13 mouse cellular contexts compared by ENCODE assay signal in genomic region chr7:15954436-15954835, GRCm38 (mm10). TPM values are rescaled to one million over a fixed set of nuclear protein-coding genes. Genes with fewer than 3 reads are reported as not detected.
DNase-seq lines count a peak whose midpoint lies in the region; ATAC-seq and TF ChIP-seq lines count a peak whose summit lies in the region.
"Had no signal": no experiment of that assay in that cellular context is flagged by ENCODE, and none has a peak within 500 bp of the region (broad histone marks: within the 10 kb centered on the region; RNA-seq: fewer than 3 reads in every experiment).

No protein-coding gene starts in this region.

- 90% methylated on average over 7 of the region's 7 CpGs for WGBS in forebrain, embryonic 15.5 days
- 90% methylated on average over 7 of the region's 7 CpGs for WGBS in forebrain, embryonic 13.5 days
- 91% methylated on average over 7 of the region's 7 CpGs for WGBS in intestine, embryonic 16.5 days
- WGBS in intestine, embryonic 15.5 days, result 91% methylated on average over 7 of the region's 7 CpGs
- 87% methylated on average over 7 of the region's 7 CpGs for WGBS in stomach, embryonic 14.5 days
- 91% methylated on average over 7 of the region's 7 CpGs for WGBS in stomach, postnatal 0 days

- no peak overlapping the region for H3K27ac ChIP-seq in forebrain, embryonic 15.5 days (replicated peaks)
- no peak overlapping the region for H3K27ac ChIP-seq in forebrain, embryonic 13.5 days
- no peak overlapping the region for H3K27ac ChIP-seq in intestine, embryonic 16.5 days (ENCODE audit: low read length)
- H3K27ac ChIP-seq in intestine, embryonic 15.5 days, result no peak overlapping the region
- H3K27ac ChIP-seq in stomach, embryonic 14.5 days (ENCODE audit: low read length), result no peak overlapping the region
- no peak overlapping the region for H3K27ac ChIP-seq in stomach, postnatal 0 days (replicated peaks)
- H3K27ac ChIP-seq: embryonic facial prominence, embryonic 12.5 days; limb, embryonic 13.5 days had no signal

- TF ChIP-seq EP300 in stomach, postnatal 0 days (optimal IDR thresholded peaks at IDR 0.05), result no peak

- no peak for DNase-seq in stomach, postnatal 0 days (ENCODE audit: low spot score)
- DNase-seq in cerebellum, adult 11 months, result no peak
- DNase-seq: adrenal gland, adult 8-10 months; layer of hippocampus, adult 9-11 months; thymus, postnatal 4 days had no signal

- no peak overlapping the region for H3K9ac ChIP-seq in forebrain, embryonic 15.5 days (replicated peaks)
- no peak overlapping the region for H3K9ac ChIP-seq in forebrain, embryonic 13.5 days
- H3K9ac ChIP-seq in intestine, embryonic 16.5 days (ENCODE audit: low read depth, low read length), result no peak overlapping the region
- no peak overlapping the region for H3K9ac ChIP-seq in intestine, embryonic 15.5 days
- no peak overlapping the region for H3K9ac ChIP-seq in stomach, embryonic 14.5 days (replicated peaks; ENCODE audit: low read depth, low read length)
- H3K9ac ChIP-seq in stomach, postnatal 0 days (ENCODE audit: low read length), result no peak overlapping the region
- H3K9ac ChIP-seq: embryonic facial prominence, embryonic 12.5 days had no signal

- no peaks in the 10 kb centered on the region for H3K27me3 ChIP-seq in forebrain, embryonic 15.5 days
- no peaks in the 10 kb centered on the region for H3K27me3 ChIP-seq in forebrain, embryonic 13.5 days
- no peaks in the 10 kb centered on the region for H3K27me3 ChIP-seq in intestine, embryonic 16.5 days (replicated peaks; ENCODE audit: control insufficient read depth, insufficient read depth, low read length)
- H3K27me3 ChIP-seq in intestine, embryonic 15.5 days (replicated peaks), result no peaks in the 10 kb centered on the region
- H3K27me3 ChIP-seq in stomach, embryonic 14.5 days (ENCODE audit: control insufficient read depth, insufficient read depth, low read length), result no peaks in the 10 kb centered on the region
- H3K27me3 ChIP-seq in stomach, postnatal 0 days (ENCODE audit: control insufficient read depth, insufficient read depth, low read length), result no peaks in the 10 kb centered on the region

- no peaks in the 10 kb centered on the region for H3K4me1 ChIP-seq in forebrain, embryonic 15.5 days
- peaks cover 6% of the 10 kb centered on the region; the same call in 1 of the 2 replicates for H3K4me1 ChIP-seq in forebrain, embryonic 13.5 days
- peaks cover 14% of the 10 kb centered on the region; the same call in 1 of the 2 replicates for H3K4me1 ChIP-seq in intestine, embryonic 16.5 days (ENCODE audit: control insufficient read depth, insufficient read depth, low read length)
- H3K4me1 ChIP-seq in intestine, embryonic 15.5 days (replicated peaks), result peaks cover 7% of the 10 kb centered on the region; the same call in 1 of the 2 replicates
- H3K4me1 ChIP-seq in stomach, embryonic 14.5 days (ENCODE audit: control insufficient read depth, insufficient read depth, low read length), result no peaks in the 10 kb centered on the region
- H3K4me1 ChIP-seq in stomach, postnatal 0 days (replicated peaks; ENCODE audit: control insufficient read depth, insufficient read depth), result 0 out of 2 replicates have a peak, but pooled peaks cover 2% of the 10 kb centered on the region
- H3K4me1 ChIP-seq: embryonic facial prominence, embryonic 12.5 days had no signal

- H3K4me2 ChIP-seq in forebrain, embryonic 15.5 days (replicated peaks), result no peak overlapping the region
- H3K4me2 ChIP-seq in forebrain, embryonic 13.5 days, result no peak overlapping the region
- H3K4me2 ChIP-seq in intestine, embryonic 16.5 days (ENCODE audit: low read depth, low read length), result no peak overlapping the region
- H3K4me2 ChIP-seq in intestine, embryonic 15.5 days (replicated peaks), result no peak overlapping the region
- H3K4me2 ChIP-seq in stomach, embryonic 14.5 days (replicated peaks; ENCODE audit: low read depth, low read length), result no peak overlapping the region
- no peak overlapping the region for H3K4me2 ChIP-seq in stomach, postnatal 0 days (replicated peaks; ENCODE audit: low read depth)

- ATAC-seq in forebrain, embryonic 15.5 days (replicated peaks), result 0 out of 2 replicates have a peak, but pooled peaks have one; percentile 14
- ATAC-seq in forebrain, embryonic 13.5 days, result no peak
- peak; percentile 27 for ATAC-seq in intestine, embryonic 16.5 days
- ATAC-seq in intestine, embryonic 15.5 days, result no peak; the same call in 1 of the 2 replicates
- ATAC-seq in stomach, embryonic 14.5 days (ENCODE audit: insufficient number of reproducible peaks, insufficient read depth, low FRiP score, low read depth), result peak; percentile 40; the same call in 1 of the 2 replicates
- ATAC-seq in stomach, postnatal 0 days (ENCODE audit: low FRiP score, low TSS enrichment), result no peak
- no peak for ATAC-seq in cerebellum, adult (ENCODE audit: insufficient number of reproducible peaks, low FRiP score, low TSS enrichment)

- no peak for TF ChIP-seq CTCF in stomach, postnatal 0 days (IDR thresholded peaks at IDR 0.05; ENCODE audit: low read depth)

- H3K9me3 ChIP-seq in forebrain, embryonic 15.5 days, result no peaks in the 10 kb centered on the region
- no peaks in the 10 kb centered on the region; the same call in 1 of the 2 replicates for H3K9me3 ChIP-seq in forebrain, embryonic 13.5 days (replicated peaks)
- no peaks in the 10 kb centered on the region for H3K9me3 ChIP-seq in intestine, embryonic 16.5 days (ENCODE audit: control insufficient read depth, low read length)
- no peaks in the 10 kb centered on the region for H3K9me3 ChIP-seq in intestine, embryonic 15.5 days
- H3K9me3 ChIP-seq in stomach, embryonic 14.5 days (ENCODE audit: control insufficient read depth, low read depth, low read length), result peaks cover 6% of the 10 kb centered on the region; the same call in 1 of the 2 replicates
- no peaks in the 10 kb centered on the region for H3K9me3 ChIP-seq in stomach, postnatal 0 days (ENCODE audit: control insufficient read depth, low read length)
- H3K9me3 ChIP-seq: embryonic facial prominence, embryonic 12.5 days had no signal

- no peak overlapping the region for H3K4me3 ChIP-seq in forebrain, embryonic 15.5 days
- no peak overlapping the region for H3K4me3 ChIP-seq in forebrain, embryonic 13.5 days
- H3K4me3 ChIP-seq in intestine, embryonic 16.5 days (ENCODE audit: low read length), result no peak overlapping the region
- H3K4me3 ChIP-seq in intestine, embryonic 15.5 days (replicated peaks), result no peak overlapping the region
- H3K4me3 ChIP-seq in stomach, embryonic 14.5 days (ENCODE audit: low read depth, low read length), result no peak overlapping the region
- H3K4me3 ChIP-seq in stomach, postnatal 0 days (ENCODE audit: low read depth, low read length), result no peak overlapping the region

- no peaks in the 10 kb centered on the region for H3K36me3 ChIP-seq in forebrain, embryonic 15.5 days
- H3K36me3 ChIP-seq in forebrain, embryonic 13.5 days (ENCODE audit: poor library complexity, severe bottlenecking), result no peaks in the 10 kb centered on the region
- H3K36me3 ChIP-seq in intestine, embryonic 16.5 days (ENCODE audit: control insufficient read depth, insufficient read depth, low read length), result peaks cover 17% of the 10 kb centered on the region
- peaks cover 28% of the 10 kb centered on the region for H3K36me3 ChIP-seq in intestine, embryonic 15.5 days
- peaks cover 12% of the 10 kb centered on the region; the same call in 1 of the 2 replicates for H3K36me3 ChIP-seq in stomach, embryonic 14.5 days (ENCODE audit: control insufficient read depth, insufficient read depth, low read length)
- peaks cover 16% of the 10 kb centered on the region for H3K36me3 ChIP-seq in stomach, postnatal 0 days (ENCODE audit: control insufficient read depth, insufficient read depth, low read length)

RNA-seq across cellular contexts. Expression of gene Nop53, which starts 8.6 kb away (rescaled TPM):
- 144 and 150 TPM in 2 replicates for polyA plus RNA-seq in forebrain, embryonic 15.5 days (2015; fragmentation: Nextera tagmentation; extraction: Ambion mirVana)
- polyA plus RNA-seq in forebrain, embryonic 13.5 days (2015; fragmentation: Nextera tagmentation; extraction: Ambion mirVana), result 150 and 152 TPM in 2 replicates
- 153 and 156 TPM in 2 replicates for polyA plus RNA-seq in intestine, embryonic 16.5 days (2015; fragmentation: Nextera tagmentation; extraction: Ambion mirVana)
- polyA plus RNA-seq in intestine, embryonic 15.5 days (2015; fragmentation: Nextera tagmentation; extraction: Ambion mirVana), result 161 and 174 TPM in 2 replicates
- 187 and 201 TPM in 2 replicates for polyA plus RNA-seq in stomach, embryonic 14.5 days (2014; fragmentation: Nextera tagmentation; extraction: Ambion mirVana)
- polyA plus RNA-seq in stomach, postnatal 0 days (2015; fragmentation: Nextera tagmentation; extraction: Ambion mirVana), result 139 and 147 TPM in 2 replicates

RNA-seq across cellular contexts. Expression of gene Ehd2, which starts 12.9 kb away (rescaled TPM):
- 3.7 and 5.0 TPM in 2 replicates for polyA plus RNA-seq in forebrain, embryonic 15.5 days (2015; fragmentation: Nextera tagmentation; extraction: Ambion mirVana)
- polyA plus RNA-seq in forebrain, embryonic 13.5 days (2015; fragmentation: Nextera tagmentation; extraction: Ambion mirVana), result 3.6 and 4.4 TPM in 2 replicates
- polyA plus RNA-seq in intestine, embryonic 16.5 days (2015; fragmentation: Nextera tagmentation; extraction: Ambion mirVana), result 48.1 and 50.9 TPM in 2 replicates
- 42.3 and 50.9 TPM in 2 replicates for polyA plus RNA-seq in intestine, embryonic 15.5 days (2015; fragmentation: Nextera tagmentation; extraction: Ambion mirVana)
- 36.1 and 49.9 TPM in 2 replicates for polyA plus RNA-seq in stomach, embryonic 14.5 days (2014; fragmentation: Nextera tagmentation; extraction: Ambion mirVana)
- 30.7 and 37.7 TPM in 2 replicates for polyA plus RNA-seq in stomach, postnatal 0 days (2015; fragmentation: Nextera tagmentation; extraction: Ambion mirVana)

RNA-seq across cellular contexts. Expression of gene Selenow, which starts 32.2 kb away (rescaled TPM):
- 1,503 and 1,574 TPM in 2 replicates for polyA plus RNA-seq in forebrain, embryonic 15.5 days (2015; fragmentation: Nextera tagmentation; extraction: Ambion mirVana)
- 1,237 and 1,357 TPM in 2 replicates for polyA plus RNA-seq in forebrain, embryonic 13.5 days (2015; fragmentation: Nextera tagmentation; extraction: Ambion mirVana)
- polyA plus RNA-seq in intestine, embryonic 16.5 days (2015; fragmentation: Nextera tagmentation; extraction: Ambion mirVana), result 646 and 660 TPM in 2 replicates
- 645 and 657 TPM in 2 replicates for polyA plus RNA-seq in intestine, embryonic 15.5 days (2015; fragmentation: Nextera tagmentation; extraction: Ambion mirVana)
- polyA plus RNA-seq in stomach, embryonic 14.5 days (2014; fragmentation: Nextera tagmentation; extraction: Ambion mirVana), result 958 and 987 TPM in 2 replicates
- 560 and 572 TPM in 2 replicates for polyA plus RNA-seq in stomach, postnatal 0 days (2015; fragmentation: Nextera tagmentation; extraction: Ambion mirVana)

Comparison
In these comparisons a context has a peak if more than half of its experiments do, and no peak if none do; other contexts are left out.
1. ATAC-seq: peak in forebrain, embryonic 15.5 days (single experiment), intestine, embryonic 16.5 days (single experiment) and stomach, embryonic 14.5 days (single experiment); none in forebrain, embryonic 13.5 days (single experiment), intestine, embryonic 15.5 days (single experiment), stomach, postnatal 0 days (single experiment) and cerebellum, adult (single experiment).